Mouse (Mus musculus) brain, embryonic 14.5 days (tissue): ENCODE results near the gene Gm17783.

Experiments
- CTCF ChIP-seq: fragments of 200-500 bp; IDR thresholded peaks from 2 replicates; pipeline ENCODE4 v1.5.1; 2012; ENCODE audit warnings: inconsistent platforms, mild to moderate bottlenecking, moderate library complexity, borderline replicate concordance; ENCODE audit not compliant: insufficient read depth, insufficient read length; ENCODE audit errors: extremely low read depth
- POLR2A ChIP-seq: fragments of 200-500 bp; IDR thresholded peaks from 2 replicates; pipeline ENCODE4 v1.6.1; 2012; ENCODE audit warnings: mild to moderate bottlenecking, inconsistent platforms, borderline replicate concordance; ENCODE audit not compliant: poor library complexity, insufficient read depth, insufficient read length, severe bottlenecking; ENCODE audit errors: extremely low read depth

DNA sequence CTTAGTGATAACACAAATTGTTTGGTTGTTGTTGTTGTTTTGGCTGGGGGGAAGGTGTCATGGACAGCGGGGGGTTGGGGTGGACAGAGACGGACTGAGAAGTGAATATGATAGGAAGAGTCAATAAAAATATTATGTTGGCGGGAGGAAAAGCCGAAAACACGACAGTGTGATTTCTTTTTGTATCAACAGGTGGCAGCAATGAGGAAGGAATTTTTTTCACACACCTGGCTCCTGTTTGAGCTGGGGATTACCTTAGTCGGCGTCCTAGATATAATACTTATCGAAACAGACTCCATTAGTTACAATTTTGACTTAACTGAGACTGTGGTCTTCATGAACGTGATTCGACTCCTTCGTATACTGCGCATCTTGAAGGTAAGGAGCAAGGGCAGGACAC is 48.0 kb upstream of the Gm17783 start:
- no peak for TF ChIP-seq POLR2A
- no peak for TF ChIP-seq CTCF
